Mouse (Mus musculus): ENCODE measurements at regions not wholly inside any gene's neighbourhood (a gene's known extent, or its start where the extent isn't known, plus 50 kb on each side); places are given as distances from the start of the nearest gene placed in this dataset.

GRCm38 (mm10) chr16:12766846-12767245 lies 342.6 kb upstream of the Ercc4 start:
- Histone ChIP-seq H3K4me1 (replicated peaks; ENCODE audit: low read depth, low read length) (peaks cover 14% of the 10 kb centered on the region), H3K9me3 (ENCODE audit: low read length) (peaks cover 34% of the 10 kb centered on the region), H3K4me3 (replicated peaks; ENCODE audit: low read length) (no peak overlapping the region), H3K36me3 (ENCODE audit: insufficient read depth, low read length) (peaks cover 6% of the 10 kb centered on the region; the same call in 1 of the 2 replicates), H3K27me3 (ENCODE audit: insufficient read depth, low read length) (no peaks in the 10 kb centered on the region)
- no peak for TF ChIP-seq CTCF (conservative IDR thresholded peaks at IDR 0.05; ENCODE audit: low read length)
- no peak for TF ChIP-seq POU5F1 (IDR thresholded peaks at IDR 0.05; ENCODE audit: borderline replicate concordance, low read length)
- no peak for TF ChIP-seq NANOG (IDR thresholded peaks at IDR 0.05; ENCODE audit: borderline replicate concordance, low read length)

- Histone ChIP-seq H3K9me3 (ENCODE audit: low read length) (peaks cover 49% of the 10 kb centered on the region), H3K36me3 (ENCODE audit: insufficient read depth, low read length) (peaks cover 6% of the 10 kb centered on the region; the same call in 1 of the 2 replicates), H3K27me3 (ENCODE audit: insufficient read depth, low read length) (no peaks in the 10 kb centered on the region), H3K4me3 (replicated peaks; ENCODE audit: low read length) (no peak overlapping the region), H3K4me1 (replicated peaks; ENCODE audit: low read depth, low read length) (peaks cover 14% of the 10 kb centered on the region)
- no peak for TF ChIP-seq CTCF (conservative IDR thresholded peaks at IDR 0.05; ENCODE audit: low read length)
- TF ChIP-seq NANOG (IDR thresholded peaks at IDR 0.05; ENCODE audit: borderline replicate concordance, low read length), result peak; percentile 22; the same call in 1 of the 2 replicates
- 0 out of 2 replicates have a peak, but pooled peaks have one; percentile 23 for TF ChIP-seq POU5F1 (IDR thresholded peaks at IDR 0.05; ENCODE audit: borderline replicate concordance, low read length)
Measured at GRCm38 (mm10) chr16:12768161-12768895, 341.2 kb upstream of the Ercc4 start.

GRCm38 (mm10) chr16:12770482-12770881 lies 339.0 kb upstream of the Ercc4 start:
- TF ChIP-seq POU5F1 (IDR thresholded peaks at IDR 0.05; ENCODE audit: borderline replicate concordance, low read length), result no peak
- no peak for TF ChIP-seq NANOG (IDR thresholded peaks at IDR 0.05; ENCODE audit: borderline replicate concordance, low read length)
- TF ChIP-seq CTCF (conservative IDR thresholded peaks at IDR 0.05; ENCODE audit: low read length), result no peak
- H3K36me3 ChIP-seq (ENCODE audit: insufficient read depth, low read length), result peaks cover 6% of the 10 kb centered on the region; the same call in 1 of the 2 replicates
- no peak overlapping the region for H3K4me3 ChIP-seq (replicated peaks; ENCODE audit: low read length)
- no peaks in the 10 kb centered on the region for H3K27me3 ChIP-seq (ENCODE audit: insufficient read depth, low read length)
- H3K4me1 ChIP-seq (replicated peaks; ENCODE audit: low read depth, low read length), result peaks cover 14% of the 10 kb centered on the region
- peaks cover 62% of the 10 kb centered on the region for H3K9me3 ChIP-seq (ENCODE audit: low read length)

- H3K4me3 ChIP-seq (replicated peaks; ENCODE audit: low read length), result no peak overlapping the region
- no peaks in the 10 kb centered on the region for H3K27me3 ChIP-seq (ENCODE audit: insufficient read depth, low read length)
- peaks cover 9% of the 10 kb centered on the region for H3K4me1 ChIP-seq (replicated peaks; ENCODE audit: low read depth, low read length)
- no peak for TF ChIP-seq CTCF (conservative IDR thresholded peaks at IDR 0.05; ENCODE audit: low read length)
- no peak for TF ChIP-seq POU5F1 (IDR thresholded peaks at IDR 0.05; ENCODE audit: borderline replicate concordance, low read length)
- no peak for TF ChIP-seq NANOG (IDR thresholded peaks at IDR 0.05; ENCODE audit: borderline replicate concordance, low read length)
- peaks cover 14% of the 10 kb centered on the region; the same call in 1 of the 2 replicates for H3K36me3 ChIP-seq (ENCODE audit: insufficient read depth, low read length)
- H3K9me3 ChIP-seq (ENCODE audit: low read length), result peaks cover 82% of the 10 kb centered on the region
Measured at GRCm38 (mm10) chr16:12772535-12772934, 336.9 kb upstream of the Ercc4 start.

GRCm38 (mm10) chr16:12775876-12776275 lies 333.6 kb upstream of the Ercc4 start:
- peaks cover 88% of the 10 kb centered on the region for H3K9me3 ChIP-seq (ENCODE audit: low read length)
- TF ChIP-seq NANOG (IDR thresholded peaks at IDR 0.05; ENCODE audit: borderline replicate concordance, low read length) (no peak), POU5F1 (IDR thresholded peaks at IDR 0.05; ENCODE audit: borderline replicate concordance, low read length) (no peak), CTCF (conservative IDR thresholded peaks at IDR 0.05; ENCODE audit: low read length) (no peak)
- no peak overlapping the region for H3K4me3 ChIP-seq (replicated peaks; ENCODE audit: low read length)
- H3K27me3 ChIP-seq (ENCODE audit: insufficient read depth, low read length), result no peaks in the 10 kb centered on the region
- no peaks in the 10 kb centered on the region for H3K4me1 ChIP-seq (replicated peaks; ENCODE audit: low read depth, low read length)
- peaks cover 13% of the 10 kb centered on the region; the same call in 1 of the 2 replicates for H3K36me3 ChIP-seq (ENCODE audit: insufficient read depth, low read length)

GRCm38 (mm10) chr16:12779079-12779478 lies 330.4 kb upstream of the Ercc4 start:
- no peaks in the 10 kb centered on the region for H3K27me3 ChIP-seq (ENCODE audit: insufficient read depth, low read length)
- no peak for TF ChIP-seq NANOG (IDR thresholded peaks at IDR 0.05; ENCODE audit: borderline replicate concordance, low read length)
- TF ChIP-seq POU5F1 (IDR thresholded peaks at IDR 0.05; ENCODE audit: borderline replicate concordance, low read length), result no peak
- TF ChIP-seq CTCF (conservative IDR thresholded peaks at IDR 0.05; ENCODE audit: low read length), result no peak
- H3K4me1 ChIP-seq (replicated peaks; ENCODE audit: low read depth, low read length), result no peaks in the 10 kb centered on the region
- peaks cover 67% of the 10 kb centered on the region for H3K9me3 ChIP-seq (ENCODE audit: low read length)
- no peak overlapping the region for H3K4me3 ChIP-seq (replicated peaks; ENCODE audit: low read length)
- peaks cover 13% of the 10 kb centered on the region; the same call in 1 of the 2 replicates for H3K36me3 ChIP-seq (ENCODE audit: insufficient read depth, low read length)

- Histone ChIP-seq H3K4me3 (replicated peaks; ENCODE audit: low read length) (no peak overlapping the region), H3K4me1 (replicated peaks; ENCODE audit: low read depth, low read length) (no peaks in the 10 kb centered on the region), H3K9me3 (ENCODE audit: low read length) (peaks cover 60% of the 10 kb centered on the region), H3K36me3 (ENCODE audit: insufficient read depth, low read length) (peaks cover 13% of the 10 kb centered on the region; the same call in 1 of the 2 replicates), H3K27me3 (ENCODE audit: insufficient read depth, low read length) (no peaks in the 10 kb centered on the region)
- TF ChIP-seq NANOG (IDR thresholded peaks at IDR 0.05; ENCODE audit: borderline replicate concordance, low read length), result no peak
- TF ChIP-seq CTCF (conservative IDR thresholded peaks at IDR 0.05; ENCODE audit: low read length), result no peak
- no peak for TF ChIP-seq POU5F1 (IDR thresholded peaks at IDR 0.05; ENCODE audit: borderline replicate concordance, low read length)
Measured at GRCm38 (mm10) chr16:12780635-12781034, 328.8 kb upstream of the Ercc4 start.

GRCm38 (mm10) chr16:12785828-12786227 lies 323.7 kb upstream of the Ercc4 start:
- no peaks in the 10 kb centered on the region for H3K27me3 ChIP-seq (ENCODE audit: insufficient read depth, low read length)
- H3K36me3 ChIP-seq (ENCODE audit: insufficient read depth, low read length), result no peaks in the 10 kb centered on the region
- TF ChIP-seq CTCF (conservative IDR thresholded peaks at IDR 0.05; ENCODE audit: low read length) (no peak), NANOG (IDR thresholded peaks at IDR 0.05; ENCODE audit: borderline replicate concordance, low read length) (no peak), POU5F1 (IDR thresholded peaks at IDR 0.05; ENCODE audit: borderline replicate concordance, low read length) (no peak)
- H3K4me3 ChIP-seq (replicated peaks; ENCODE audit: low read length), result no peak overlapping the region
- peaks cover 11% of the 10 kb centered on the region for H3K9me3 ChIP-seq (ENCODE audit: low read length)
- no peaks in the 10 kb centered on the region for H3K4me1 ChIP-seq (replicated peaks; ENCODE audit: low read depth, low read length)

All from E14TG2a.4 (cell line).